Comparison of ENCODE assay signal across 8 mouse cellular contexts in genomic region chr5:24053245-24054190, GRCm38 (mm10). TPM values are rescaled to one million over a fixed set of nuclear protein-coding genes. Genes with fewer than 3 reads are reported as not detected.
A peak's percentile ranks its signal among the peaks of the same experiment; 100 is the strongest.
DNase-seq lines count a peak whose midpoint lies in the region; ATAC-seq and TF ChIP-seq lines count a peak whose summit lies in the region.
"Had no signal": no experiment of that assay in that cellular context is flagged by ENCODE, and none has a peak within 500 bp of the region (broad histone marks: within the 10 kb centered on the region; RNA-seq: fewer than 3 reads in every experiment).

No protein-coding gene starts in this region.

- no peak for TF ChIP-seq POLR2A in brain, embryonic 14.5 days (IDR thresholded peaks at IDR 0.05; ENCODE audit: borderline replicate concordance, extremely low read depth, insufficient read depth, insufficient read length, poor library complexity, severe bottlenecking)
- no peak for TF ChIP-seq POLR2A in myocyte (IDR thresholded peaks at IDR 0.05; ENCODE audit: insufficient read length, low read depth)

- no peak overlapping the region for H3ac ChIP-seq in myocyte (ENCODE audit: control insufficient read depth, insufficient read length)

- no peaks in the 10 kb centered on the region for H3K27me3 ChIP-seq in megakaryocyte, embryonic 14.5 days (replicated peaks)
- no peaks in the 10 kb centered on the region for H3K27me3 ChIP-seq in myocyte (ENCODE audit: control insufficient read depth, insufficient read depth, insufficient read length)

- H3K4me1 ChIP-seq in megakaryocyte, embryonic 14.5 days: peaks cover 27% of the 10 kb centered on the region

- intact Hi-C loops in heart, postnatal 10 days (cut with DNase I): loop anchor here (1.0 kb wide), 1 partner anchor 203 kb away; no protein-coding TSS in a partner anchor

- 0 out of 2 replicates have a peak, but pooled peaks cover 8% of the 10 kb centered on the region for H3K9me3 ChIP-seq in megakaryocyte, embryonic 14.5 days

- H3K79me2 ChIP-seq in myocyte (ENCODE audit: control insufficient read depth, insufficient read depth): no peaks in the 10 kb centered on the region

- no peaks in the 10 kb centered on the region for H3K36me3 ChIP-seq in megakaryocyte, embryonic 14.5 days (replicated peaks; ENCODE audit: low read length)
- H3K36me3 ChIP-seq in myocyte (ENCODE audit: control insufficient read depth, insufficient read depth): no peaks in the 10 kb centered on the region

- peak; percentile 63 for DNase-seq in brain, embryonic 14.5 days (ENCODE audit: low read depth)
- peak; percentile 69 to 83 for DNase-seq in heart, postnatal 10 days
- DNase-seq in frontal cortex, postnatal 25 days (ENCODE audit: low spot score in 2 of 2): no peak
- DNase-seq in urinary bladder, postnatal 10 days (ENCODE audit: low spot score): no peak
- DNase-seq: layer of hippocampus, postnatal 36 days had no signal

- H3K4me2 ChIP-seq in myocyte (ENCODE audit: low read depth): peak overlapping the region; percentile 56

- ATAC-seq in megakaryocyte, adult 5-6 weeks (ENCODE audit: poor library complexity, severe bottlenecking): no peak

- no peak for TF ChIP-seq CTCF in brain, embryonic 14.5 days (IDR thresholded peaks at IDR 0.05; ENCODE audit: borderline replicate concordance, extremely low read depth, insufficient read depth, insufficient read length)

- H3K4me3 ChIP-seq in megakaryocyte, embryonic 14.5 days (replicated peaks): peak overlapping the region; percentile 74
- no peak overlapping the region for H3K4me3 ChIP-seq in myocyte

TF ChIP-seq in myocyte, 11 proteins besides CTCF, POLR2A, EP300 and RAD21:
- TF ChIP-seq REST (IDR thresholded peaks at IDR 0.05; ENCODE audit: insufficient read depth, insufficient read length) (no peak), MAX (IDR thresholded peaks at IDR 0.05; ENCODE audit: low read depth) (no peak), CEBPB (IDR thresholded peaks at IDR 0.05; ENCODE audit: insufficient read depth, poor library complexity, severe bottlenecking) (no peak), SRF (IDR thresholded peaks at IDR 0.05; ENCODE audit: control insufficient read depth, insufficient read length, low read depth) (no peak), TCF12 (IDR thresholded peaks at IDR 0.05; ENCODE audit: insufficient read depth, poor library complexity, severe bottlenecking) (no peak), MYOG (IDR thresholded peaks at IDR 0.05; ENCODE audit: control insufficient read depth in 1 of 3, insufficient read depth in 1 of 3, insufficient read length in 2 of 3, low read depth in 2 of 3) (no peak), USF1 (IDR thresholded peaks at IDR 0.05; ENCODE audit: low read depth) (no peak), E2F4 (IDR thresholded peaks at IDR 0.05; ENCODE audit: insufficient read depth) (no peak), MYOD1 (IDR thresholded peaks at IDR 0.05; ENCODE audit: control insufficient read depth in 1 of 3, insufficient read length in 2 of 3, low read depth in 2 of 3) (no peak), POLR2AphosphoS2 (IDR thresholded peaks at IDR 0.05; ENCODE audit: insufficient read length, low read depth) (no peak), TCF3 (IDR thresholded peaks at IDR 0.05; ENCODE audit: insufficient read length, low read depth) (no peak)

RNA-seq across cellular contexts. Expression of gene Fam126a, which starts 23.0 kb away (rescaled TPM):
- 6.0 and 9.7 TPM in 2 replicates for polyA plus RNA-seq in megakaryocyte, embryonic 14.5 days (2012; ENCODE audit: insufficient read depth, low replicate concordance)
- 21.9 and 23.8 TPM in 2 replicates for total RNA-seq in megakaryocyte, adult 5-6 weeks (2015)
- total RNA-seq in megakaryocyte, adult 5-6 weeks (2017): 21.6 and 23.1 TPM in 2 replicates
- polyA plus RNA-seq in brain, embryonic 14.5 days (2012; rRNA removed): 25.2 and 28.5 TPM in 2 replicates
- total RNA-seq in heart, postnatal 10 days (2021): 10 to 100 TPM; 57.8 to 70.4 TPM
- 7.8 TPM for polyA plus RNA-seq in myocyte (2012; fragmentation: generic; extraction: Trizol)

RNA-seq across cellular contexts. Expression of gene Klhl7, which starts 46.9 kb away (rescaled TPM):
- polyA plus RNA-seq in megakaryocyte, embryonic 14.5 days (2012; ENCODE audit: insufficient read depth, low replicate concordance): 0.26 and 0.96 TPM in 2 replicates
- 12.3 and 16.7 TPM in 2 replicates for total RNA-seq in megakaryocyte, adult 5-6 weeks (2015)
- 10.5 and 12.5 TPM in 2 replicates for total RNA-seq in megakaryocyte, adult 5-6 weeks (2017)
- 120 and 121 TPM in 2 replicates for polyA plus RNA-seq in brain, embryonic 14.5 days (2012; rRNA removed)
- 10 to 100 TPM; 51.7 to 54.8 TPM for total RNA-seq in heart, postnatal 10 days (2021)
- 6.8 TPM for polyA plus RNA-seq in myocyte (2012; fragmentation: generic; extraction: Trizol)

Comparison
In these comparisons a context has a peak if more than half of its experiments do, and no peak if none do; other contexts are left out.
1. DNase-seq: peak in brain, embryonic 14.5 days (single experiment) and heart, postnatal 10 days (2 of 2); none in frontal cortex, postnatal 25 days (0 of 2) and urinary bladder, postnatal 10 days (single experiment).
2. RNA of gene Klhl7, which starts 46.9 kb away (polyA plus RNA-seq): 120 to 121 TPM in brain, embryonic 14.5 days; 6.8 TPM in myocyte (single experiment) and 0.26 to 0.96 TPM in megakaryocyte, embryonic 14.5 days; every median in the first group is over 10 times any median in the second.